Mouse (Mus musculus) stomach, embryonic 16.5 days (tissue): ENCODE results near the gene Arl3. TPM values are rescaled to one million over a fixed set of nuclear protein-coding genes. Genes with fewer than 3 reads are reported as not detected.
A peak's percentile ranks its signal among the peaks of the same experiment; 100 is the strongest.
"Not testable (repeated sequence)": the region's sequence is repeated elsewhere in the genome, so short reads cannot be mapped to it uniquely, and the experiment has no call there.

Source experiments
- ATAC-seq: fragments of 200-750 bp; cut with Nextera tagmentation; 2 replicates; pipeline ENCODE4 v1.8.0; 2017; ENCODE audit warnings: moderate number of reproducible peaks, moderate TSS enrichment; ENCODE audit not compliant: insufficient read depth, low FRiP score
- H3K27ac ChIP-seq: fragments of 300-500 bp; sonication (generic); 2 replicates; pipeline ENCODE4 v1.5.1; 2014; ENCODE audit warnings: low read length
- H3K27me3 ChIP-seq: fragments of 300-500 bp; sonication (generic); 2 replicates; pipeline ENCODE4 v1.6.1; 2014; ENCODE audit warnings: low read length, control low read depth, mixed read lengths; ENCODE audit not compliant: control insufficient read depth, insufficient read depth
- H3K36me3 ChIP-seq: fragments of 300-500 bp; sonication (generic); 2 replicates; pipeline ENCODE4 v1.6.1; 2014; ENCODE audit warnings: low read length; ENCODE audit not compliant: control insufficient read depth, insufficient read depth
- H3K4me1 ChIP-seq: fragments of 300-500 bp; sonication (generic); 2 replicates; pipeline ENCODE4 v1.6.1; 2014; ENCODE audit warnings: low read length, control low read depth, mixed read lengths; ENCODE audit not compliant: control insufficient read depth, insufficient read depth
- H3K4me2 ChIP-seq: fragments of 300-500 bp; sonication (generic); 2 replicates; pipeline ENCODE4 v1.6.1; 2014; ENCODE audit warnings: low read depth, low read length, mixed read lengths
- H3K4me3 ChIP-seq: fragments of 300-500 bp; sonication (generic); replicated peaks from 2 replicates; pipeline ENCODE4 v1.5.1; 2014; ENCODE audit warnings: mild to moderate bottlenecking, low read length
- H3K9ac ChIP-seq: fragments of 300-500 bp; sonication (generic); 2 replicates; pipeline ENCODE4 v1.6.1; 2014; ENCODE audit warnings: low read length
- H3K9me3 ChIP-seq: fragments of 300-500 bp; sonication (generic); replicated peaks from 2 replicates; pipeline ENCODE4 v1.6.1; 2016; ENCODE audit warnings: low read length, control low read depth; ENCODE audit not compliant: control insufficient read depth
- WGBS: fragments of 180-500 bp; shearing (Covaris S2); extraction: QIAGEN DNeasy Blood & Tissue Kit; methylation state at CpG from one replicate; pipeline ENCODE4 v1.1.7; 2014; 5-methylcytosine and 5-hydroxymethylcytosine counted together
- polyA plus RNA-seq: library from polyadenylated mRNA; unstranded; fragments of >200 nt; fragmentation: Nextera tagmentation; extraction: Ambion mirVana; gene quantifications from 2 replicates; pipeline ENCODE4 v1.2.1, GENCODE M21; 2015

Arl3 gene
- polyA plus RNA-seq, 1 experiment from 2014 or later = 105 TPM

- no peak overlapping the region for H3K27ac ChIP-seq
These were observed 25.2 kb upstream of the Arl3 start for GRCm38 (mm10) chr19:46598187-46598586.

GRCm38 (mm10) chr19:46592751-46593439 lies 19.9 kb upstream of the Arl3 start:
- no peaks in the 10 kb centered on the region for H3K4me1 ChIP-seq
- H3K4me2 ChIP-seq = no peak overlapping the region
- no peaks in the 10 kb centered on the region for H3K9me3 ChIP-seq
- H3K9ac ChIP-seq = no peak overlapping the region
- 93% methylated on average over 9 of the region's 9 CpGs for WGBS
- H3K4me3 ChIP-seq = no peak overlapping the region
- H3K27me3 ChIP-seq = no peaks in the 10 kb centered on the region
- no peak for ATAC-seq
- no peak overlapping the region for H3K27ac ChIP-seq
- no peaks in the 10 kb centered on the region for H3K36me3 ChIP-seq

More at GRCm38 (mm10) chr19:46598187-46598586, 25.2 kb upstream of the Arl3 start:
- Histone ChIP-seq H3K36me3 (no peaks in the 10 kb centered on the region), H3K4me2 (peak overlapping the region; percentile 43), H3K9ac (no peak overlapping the region), H3K27me3 (no peaks in the 10 kb centered on the region), H3K4me3 (no peak overlapping the region), H3K4me1 (peaks cover 11% of the 10 kb centered on the region), H3K9me3 (no peaks in the 10 kb centered on the region)
- 75% methylated on average over 4 of the region's 4 CpGs for WGBS
- ATAC-seq = no peak

GRCm38 (mm10) chr19:46591575-46591974 lies 18.6 kb upstream of the Arl3 start:
- H3K9ac ChIP-seq = no peak overlapping the region
- WGBS = 75% methylated on average over 6 of the region's 6 CpGs
- H3K27ac ChIP-seq = no peak overlapping the region
- no peak overlapping the region for H3K4me2 ChIP-seq
- no peaks in the 10 kb centered on the region for H3K9me3 ChIP-seq
- no peaks in the 10 kb centered on the region for H3K4me1 ChIP-seq
- H3K36me3 ChIP-seq = no peaks in the 10 kb centered on the region
- H3K27me3 ChIP-seq = no peaks in the 10 kb centered on the region
- ATAC-seq = no peak
- no peak overlapping the region for H3K4me3 ChIP-seq

GRCm38 (mm10) chr19:46587823-46588508 lies 15.0 kb upstream of the Arl3 start:
- no peaks in the 10 kb centered on the region for H3K36me3 ChIP-seq
- ATAC-seq = peak; percentile 65; the same call in 1 of the 2 replicates
- H3K4me1 ChIP-seq = no peaks in the 10 kb centered on the region
- H3K9me3 ChIP-seq = no peaks in the 10 kb centered on the region
- H3K27ac ChIP-seq = no peak overlapping the region
- WGBS = 54% methylated on average over 13 of the region's 13 CpGs
- no peak overlapping the region for H3K4me3 ChIP-seq
- H3K27me3 ChIP-seq = no peaks in the 10 kb centered on the region
- H3K4me2 ChIP-seq = no peak overlapping the region
- no peak overlapping the region for H3K9ac ChIP-seq

GRCm38 (mm10) chr19:46575196-46575595 lies 2.2 kb upstream of the Arl3 start:
- Histone ChIP-seq H3K4me2 (0 out of 2 replicates have a peak overlapping the region, but pooled peaks have one; percentile 5), H3K27me3 (no peaks in the 10 kb centered on the region), H3K9ac (no peak overlapping the region), H3K9me3 (no peaks in the 10 kb centered on the region), H3K27ac (peak overlapping the region; percentile 15; the same call in 1 of the 2 replicates), H3K4me1 (peaks cover 18% of the 10 kb centered on the region), H3K36me3 (no peaks in the 10 kb centered on the region), H3K4me3 (no peak overlapping the region)
- no peak for ATAC-seq
- WGBS = 56% methylated on average over 4 of the region's 4 CpGs

- Histone ChIP-seq H3K4me1 (peaks cover 18% of the 10 kb centered on the region), H3K36me3 (no peaks in the 10 kb centered on the region), H3K4me2 (peak overlapping the region; percentile 94), H3K4me3 (peak overlapping the region; percentile 63), H3K27ac (no peak overlapping the region), H3K27me3 (no peaks in the 10 kb centered on the region), H3K9me3 (no peaks in the 10 kb centered on the region), H3K9ac (peak overlapping the region; percentile 84)
- WGBS = 31% methylated on average over 6 of the region's 6 CpGs
- ATAC-seq = no peak
These were observed 992 bp upstream of the Arl3 start for GRCm38 (mm10) chr19:46573990-46574389.

- peak overlapping the region; percentile 28 for H3K27ac ChIP-seq
- H3K4me3 ChIP-seq = peak overlapping the region; percentile 63
- no peaks in the 10 kb centered on the region for H3K36me3 ChIP-seq
- whole genome bisulfite sequencing = under 1% methylated on average over 17 of the region's 17 CpGs
- H3K27me3 ChIP-seq = no peaks in the 10 kb centered on the region
- no peak for ATAC-seq
- H3K9ac ChIP-seq = peak overlapping the region; percentile 69
- H3K9me3 ChIP-seq = no peaks in the 10 kb centered on the region
- peak overlapping the region; percentile 77 for H3K4me2 ChIP-seq
- peaks cover 18% of the 10 kb centered on the region for H3K4me1 ChIP-seq
These were observed 450 bp downstream of the Arl3 start for GRCm38 (mm10) chr19:46572548-46572947.

- H3K27ac ChIP-seq = no peak overlapping the region
- peak overlapping the region; percentile 63 for H3K4me3 ChIP-seq
- no peak for ATAC-seq
- WGBS = 17% methylated on average over 10 of the region's 10 CpGs
- H3K36me3 ChIP-seq = no peaks in the 10 kb centered on the region
- peaks cover 18% of the 10 kb centered on the region for H3K4me1 ChIP-seq
- H3K27me3 ChIP-seq = no peaks in the 10 kb centered on the region
- H3K9ac ChIP-seq = peak overlapping the region; percentile 69
- peak overlapping the region; percentile 77 for H3K4me2 ChIP-seq
- H3K9me3 ChIP-seq = no peaks in the 10 kb centered on the region
These were observed 1.1 kb downstream of the Arl3 start for GRCm38 (mm10) chr19:46571878-46572244.

- H3K27ac ChIP-seq, ATAC-seq, H3K36me3 ChIP-seq, H3K27me3 ChIP-seq, H3K9me3 ChIP-seq, H3K9ac ChIP-seq: not testable (repeated sequence)
- Histone ChIP-seq H3K4me1 (peaks cover 18% of the 10 kb centered on the region), H3K4me2 (peak overlapping the region; percentile 77), H3K4me3 (peak overlapping the region; percentile 63; the same call in 1 of the 2 replicates)
- WGBS = 67% methylated on average over 3 of the region's 3 CpGs
These were observed 1.7 kb downstream of the Arl3 start for GRCm38 (mm10) chr19:46571211-46571877.
